Mouse (Mus musculus): ENCODE measurements around the gene Xndc1. TPM values are rescaled to one million over a fixed set of nuclear protein-coding genes. Genes with fewer than 3 reads are reported as not detected.
A peak's percentile ranks its signal among the peaks of the same experiment; 100 is the strongest.

Gene Xndc1
- polyA plus RNA-seq, 1 experiment from 2014 or later, result 26.5 TPM

GRCm38 (mm10) chr7:102082816-102083215, 17.5 kb downstream of the Xndc1 start, which contains the start of gene Trpc2:
Gene Trpc2, plus strand, starts transcription at chr7:102083116.
- Histone ChIP-seq H3K9ac (no peak within 1 kb of the TSS), H3K36me3 (peaks cover 82% of the 10 kb centered on the region), H3K4me1 (replicated peaks) (no peaks in the 10 kb centered on the region), H3K4me3 (no peak within 1 kb of the TSS), H3K4me2 (no peak within 1 kb of the TSS), H3K27ac (ENCODE audit: poor library complexity, severe bottlenecking) (no peak within 1 kb of the TSS), H3K9me3 (replicated peaks) (no peaks in the 10 kb centered on the region), H3K27me3 (replicated peaks) (no peaks in the 10 kb centered on the region)
- ATAC-seq (ENCODE audit: insufficient number of reproducible peaks, low FRiP score), result no peak
- 82% methylated on average over 5 of the region's 5 CpGs for WGBS

DNA sequence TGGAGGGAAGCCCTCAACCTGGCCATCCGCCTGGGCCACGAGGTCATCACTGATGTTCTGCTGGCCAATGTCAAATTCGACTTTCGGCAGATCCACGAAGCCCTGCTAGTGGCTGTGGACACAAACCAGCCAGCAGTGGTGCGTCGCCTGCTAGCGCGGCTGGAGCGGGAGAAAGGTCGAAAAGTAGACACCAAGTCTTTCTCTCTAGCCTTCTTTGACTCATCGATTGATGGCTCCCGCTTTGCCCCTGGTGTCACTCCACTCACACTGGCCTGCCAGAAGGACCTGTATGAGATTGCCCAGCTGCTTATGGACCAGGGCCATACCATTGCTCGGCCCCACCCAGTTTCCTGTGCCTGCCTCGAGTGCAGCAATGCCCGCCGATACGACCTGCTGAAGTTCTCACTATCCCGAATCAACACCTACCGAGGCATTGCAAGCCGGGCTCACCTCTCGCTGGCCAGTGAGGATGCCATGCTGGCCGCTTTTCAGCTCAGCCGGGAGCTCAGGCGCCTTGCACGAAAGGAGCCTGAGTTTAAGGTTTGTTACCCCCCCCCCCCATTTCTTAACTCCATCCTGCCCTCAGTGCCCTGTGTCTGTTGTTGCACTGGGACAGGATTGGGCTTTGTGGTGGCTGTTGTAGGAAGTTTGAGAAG, 18.9 kb downstream of the Xndc1 start:
- no peak overlapping the region for H3K4me3 ChIP-seq
- H3K27ac ChIP-seq (ENCODE audit: poor library complexity, severe bottlenecking), result no peak overlapping the region
- no peak overlapping the region for H3K9ac ChIP-seq
- no peak for ATAC-seq (ENCODE audit: insufficient number of reproducible peaks, low FRiP score)
- no peaks in the 10 kb centered on the region for H3K4me1 ChIP-seq (replicated peaks)
- peaks cover 82% of the 10 kb centered on the region for H3K36me3 ChIP-seq
- WGBS, result 80% methylated on average over 26 of the region's 26 CpGs
- no peak overlapping the region for H3K4me2 ChIP-seq
- H3K9me3 ChIP-seq (replicated peaks), result no peaks in the 10 kb centered on the region
- no peaks in the 10 kb centered on the region for H3K27me3 ChIP-seq (replicated peaks)

DNA sequence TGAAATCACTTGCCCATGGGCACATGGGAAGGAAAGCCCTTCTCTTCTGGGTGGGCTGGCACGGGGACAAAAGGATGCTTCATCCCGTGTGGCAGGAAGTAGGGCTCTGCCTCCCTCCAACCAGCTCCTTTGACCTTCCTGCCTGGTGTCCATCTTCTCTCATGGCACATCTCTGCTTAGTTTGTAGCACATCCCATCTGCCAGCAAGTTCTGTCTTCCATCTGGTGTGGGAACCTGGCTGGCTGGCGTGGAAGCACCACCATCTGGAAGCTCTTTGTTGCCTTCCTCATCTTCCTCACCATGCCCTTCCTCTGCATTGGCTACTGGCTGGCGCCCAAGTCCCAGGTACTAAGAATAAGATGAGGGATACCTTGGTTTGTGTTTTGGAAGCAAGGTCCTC, 22.0 kb downstream of the Xndc1 start:
- H3K4me3 ChIP-seq, result no peak overlapping the region
- H3K4me1 ChIP-seq (replicated peaks), result no peaks in the 10 kb centered on the region
- peaks cover 67% of the 10 kb centered on the region for H3K36me3 ChIP-seq
- no peaks in the 10 kb centered on the region for H3K9me3 ChIP-seq (replicated peaks)
- H3K27me3 ChIP-seq (replicated peaks), result no peaks in the 10 kb centered on the region
- 87% methylated on average over 4 of the region's 4 CpGs for WGBS
- ATAC-seq (ENCODE audit: insufficient number of reproducible peaks, low FRiP score), result no peak
- H3K9ac ChIP-seq, result no peak overlapping the region
- H3K27ac ChIP-seq (ENCODE audit: poor library complexity, severe bottlenecking), result no peak overlapping the region
- H3K4me2 ChIP-seq, result no peak overlapping the region

GRCm38 (mm10) chr7:102099760-102100661, 34.7 kb downstream of the Xndc1 start:
- H3K4me3 ChIP-seq, result peak overlapping the region; percentile 42
- 0 out of 2 replicates have a peak, but pooled peaks cover 11% of the 10 kb centered on the region for H3K27me3 ChIP-seq (replicated peaks)
- peaks cover 6% of the 10 kb centered on the region; the same call in 1 of the 2 replicates for H3K36me3 ChIP-seq
- ATAC-seq (ENCODE audit: insufficient number of reproducible peaks, low FRiP score), result peak; percentile 67
- 5% methylated on average over 30 of the region's 30 CpGs for WGBS
- no peaks in the 10 kb centered on the region for H3K9me3 ChIP-seq (replicated peaks)
- peak overlapping the region; percentile 57; the same call in 1 of the 2 replicates for H3K9ac ChIP-seq
- H3K27ac ChIP-seq (ENCODE audit: poor library complexity, severe bottlenecking), result peak overlapping the region; percentile 28; the same call in 1 of the 2 replicates
- peak overlapping the region; percentile 84 for H3K4me2 ChIP-seq
- peaks cover 38% of the 10 kb centered on the region for H3K4me1 ChIP-seq (replicated peaks)

DNA sequence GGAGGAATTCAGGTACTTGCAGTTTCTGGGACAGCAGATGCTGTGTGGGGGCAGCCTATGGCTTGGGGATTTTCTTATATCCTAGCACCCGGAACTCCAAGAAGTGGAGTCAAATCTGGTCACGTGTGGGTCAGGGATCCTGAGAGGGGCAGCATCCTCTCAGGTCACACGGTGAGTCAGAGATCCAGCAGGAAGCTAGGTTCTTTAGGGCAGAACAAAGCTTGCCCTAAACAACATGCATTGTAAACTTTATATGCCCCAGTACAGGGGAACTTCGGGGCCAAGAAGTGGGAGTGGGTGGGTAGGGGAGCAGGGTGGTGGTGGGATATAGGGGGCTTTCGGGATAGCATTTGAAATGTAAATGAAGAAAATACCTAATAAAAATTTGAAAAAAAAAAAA, 35.6 kb downstream of the Xndc1 start:
- WGBS, result 60% methylated on average over 5 of the region's 5 CpGs
- H3K4me1 ChIP-seq (replicated peaks), result peaks cover 38% of the 10 kb centered on the region
- H3K9me3 ChIP-seq (replicated peaks), result no peaks in the 10 kb centered on the region
- H3K9ac ChIP-seq, result no peak overlapping the region
- H3K36me3 ChIP-seq, result 0 out of 2 replicates have a peak, but pooled peaks cover 2% of the 10 kb centered on the region
- peak overlapping the region; percentile 28; the same call in 1 of the 2 replicates for H3K27ac ChIP-seq (ENCODE audit: poor library complexity, severe bottlenecking)
- H3K4me2 ChIP-seq, result peak overlapping the region; percentile 84; the same call in 1 of the 2 replicates
- no peak for ATAC-seq (ENCODE audit: insufficient number of reproducible peaks, low FRiP score)
- H3K27me3 ChIP-seq (replicated peaks), result 0 out of 2 replicates have a peak, but pooled peaks cover 11% of the 10 kb centered on the region
- H3K4me3 ChIP-seq, result no peak overlapping the region

- Histone ChIP-seq H3K4me3 (peak within 1 kb of the TSS; percentile 42; the same call in 1 of the 2 replicates), H3K9me3 (replicated peaks) (no peaks in the 10 kb centered on the region), H3K27ac (ENCODE audit: poor library complexity, severe bottlenecking) (peak within 1 kb of the TSS; percentile 28; the same call in 1 of the 2 replicates), H3K27me3 (replicated peaks) (0 out of 2 replicates have a peak, but pooled peaks cover 11% of the 10 kb centered on the region), H3K4me2 (peak within 1 kb of the TSS; percentile 84), H3K9ac (no peak within 1 kb of the TSS), H3K4me1 (replicated peaks) (peaks cover 41% of the 10 kb centered on the region), H3K36me3 (no peaks in the 10 kb centered on the region)
- WGBS, result 45% methylated on average over 5 of the region's 5 CpGs
- ATAC-seq (ENCODE audit: insufficient number of reproducible peaks, low FRiP score), result no peak
Measured at GRCm38 (mm10) chr7:102101487-102101886, 36.2 kb downstream of the Xndc1 start, which contains the start of gene Art1. Gene Art1, plus strand, starts transcription at chr7:102101743.

DNA sequence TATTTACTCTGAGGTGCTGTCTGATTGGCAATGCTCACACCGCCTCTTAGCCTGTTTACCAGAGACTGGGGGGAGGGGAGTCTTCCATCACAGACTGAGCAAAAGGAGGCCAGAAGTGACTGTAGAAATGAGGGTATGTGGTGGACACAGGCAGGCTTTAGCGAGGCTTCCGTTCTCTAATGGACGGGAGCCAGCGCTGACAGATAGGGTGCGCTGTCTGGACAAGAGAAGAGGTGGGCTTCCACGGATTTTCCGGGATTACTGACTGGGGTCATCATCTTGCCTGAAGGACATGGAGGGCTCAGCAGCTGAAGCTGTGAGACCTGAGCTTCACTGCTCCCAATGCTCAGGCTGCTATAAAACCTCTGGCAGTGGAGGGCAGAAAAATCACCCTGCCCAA, 36.9 kb downstream of the Xndc1 start:
- H3K4me2 ChIP-seq, result no peak overlapping the region; the same call in 1 of the 2 replicates
- peaks cover 48% of the 10 kb centered on the region for H3K4me1 ChIP-seq (replicated peaks)
- 38% methylated on average over 8 of the region's 8 CpGs for WGBS
- no peak overlapping the region for H3K9ac ChIP-seq
- no peak for ATAC-seq (ENCODE audit: insufficient number of reproducible peaks, low FRiP score)
- no peaks in the 10 kb centered on the region for H3K36me3 ChIP-seq
- H3K4me3 ChIP-seq, result no peak overlapping the region
- no peak overlapping the region for H3K27ac ChIP-seq (ENCODE audit: poor library complexity, severe bottlenecking)
- 0 out of 2 replicates have a peak, but pooled peaks cover 10% of the 10 kb centered on the region for H3K27me3 ChIP-seq (replicated peaks)
- H3K9me3 ChIP-seq (replicated peaks), result no peaks in the 10 kb centered on the region

- Histone ChIP-seq H3K27me3 (replicated peaks) (0 out of 2 replicates have a peak, but pooled peaks cover 6% of the 10 kb centered on the region), H3K9me3 (replicated peaks) (no peaks in the 10 kb centered on the region), H3K4me3 (no peak overlapping the region), H3K9ac (no peak overlapping the region), H3K27ac (ENCODE audit: poor library complexity, severe bottlenecking) (no peak overlapping the region), H3K36me3 (no peaks in the 10 kb centered on the region), H3K4me1 (replicated peaks) (peaks cover 49% of the 10 kb centered on the region), H3K4me2 (no peak overlapping the region)
- ATAC-seq (ENCODE audit: insufficient number of reproducible peaks, low FRiP score), result no peak
- WGBS, result 55% methylated on average over 6 of the region's 6 CpGs
Measured at GRCm38 (mm10) chr7:102102696-102103095, 37.4 kb downstream of the Xndc1 start.

DNA sequence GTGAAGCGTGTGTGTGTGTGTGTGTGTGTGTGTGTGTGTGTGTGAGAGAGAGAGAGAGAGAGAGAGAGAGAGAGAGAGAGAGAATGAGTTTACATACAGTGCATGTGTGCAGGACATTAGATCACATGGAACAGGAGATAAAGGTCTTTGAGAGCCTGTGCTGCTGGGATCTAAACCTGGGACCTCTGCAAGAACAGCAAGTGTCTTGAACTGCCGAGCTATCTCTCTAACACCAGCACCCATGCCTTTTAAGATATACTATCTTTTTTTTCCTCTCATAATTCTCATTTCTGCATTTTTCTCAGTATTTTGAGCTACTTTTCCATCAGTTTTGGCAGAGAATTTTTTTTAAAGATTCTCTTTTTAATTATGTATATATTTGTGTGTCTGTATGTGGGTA, 38.2 kb downstream of the Xndc1 start:
- Histone ChIP-seq H3K4me2 (no peak overlapping the region), H3K27me3 (replicated peaks) (no peaks in the 10 kb centered on the region), H3K4me3 (no peak overlapping the region), H3K36me3 (no peaks in the 10 kb centered on the region), H3K27ac (ENCODE audit: poor library complexity, severe bottlenecking) (no peak overlapping the region), H3K9ac (no peak overlapping the region), H3K9me3 (replicated peaks) (no peaks in the 10 kb centered on the region), H3K4me1 (replicated peaks) (peaks cover 49% of the 10 kb centered on the region)
- no peak for ATAC-seq (ENCODE audit: insufficient number of reproducible peaks, low FRiP score)
- WGBS, result 50% methylated on average over 2 of the region's 2 CpGs

- Histone ChIP-seq H3K9me3 (replicated peaks) (no peaks in the 10 kb centered on the region), H3K27me3 (replicated peaks) (no peaks in the 10 kb centered on the region), H3K9ac (no peak overlapping the region), H3K27ac (ENCODE audit: poor library complexity, severe bottlenecking) (no peak overlapping the region), H3K4me1 (replicated peaks) (peaks cover 49% of the 10 kb centered on the region), H3K36me3 (no peaks in the 10 kb centered on the region), H3K4me2 (no peak overlapping the region), H3K4me3 (no peak overlapping the region)
- WGBS, result 60% methylated on average over 5 of the region's 5 CpGs
- no peak for ATAC-seq (ENCODE audit: insufficient number of reproducible peaks, low FRiP score)
Measured at GRCm38 (mm10) chr7:102104126-102104525, 38.8 kb downstream of the Xndc1 start.

DNA sequence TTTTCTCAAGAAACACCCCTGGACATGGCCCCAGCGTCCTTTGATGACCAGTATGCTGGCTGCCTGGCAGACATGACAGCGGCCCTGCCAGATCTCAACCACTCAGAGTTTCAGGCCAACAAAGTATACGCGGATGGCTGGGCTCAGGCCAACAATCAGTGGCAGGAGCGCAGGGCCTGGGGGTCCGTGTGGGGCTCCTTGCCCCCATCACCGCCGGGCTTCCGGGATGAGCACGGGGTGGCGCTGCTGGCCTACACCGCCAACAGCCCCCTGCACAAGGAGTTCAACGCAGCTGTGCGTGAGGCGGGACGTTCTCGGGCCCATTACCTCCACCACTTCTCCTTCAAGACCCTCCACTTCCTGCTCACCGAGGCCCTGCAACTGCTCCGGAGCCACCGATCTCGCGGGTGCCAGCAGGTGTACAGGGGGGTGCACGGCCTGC, 41.4 kb downstream of the Xndc1 start:
- H3K9me3 ChIP-seq (replicated peaks), result no peaks in the 10 kb centered on the region
- H3K27ac ChIP-seq (ENCODE audit: poor library complexity, severe bottlenecking), result no peak overlapping the region
- H3K4me3 ChIP-seq, result peak overlapping the region; percentile 45
- H3K9ac ChIP-seq, result peak overlapping the region; percentile 69
- WGBS, result 7% methylated on average over 23 of the region's 23 CpGs
- H3K36me3 ChIP-seq, result no peaks in the 10 kb centered on the region
- H3K4me1 ChIP-seq (replicated peaks), result peaks cover 25% of the 10 kb centered on the region
- no peaks in the 10 kb centered on the region for H3K27me3 ChIP-seq (replicated peaks)
- peak overlapping the region; percentile 82 for H3K4me2 ChIP-seq
- peak; percentile 23; the same call in 1 of the 2 replicates for ATAC-seq (ENCODE audit: insufficient number of reproducible peaks, low FRiP score)
